Mouse (Mus musculus): ENCODE results near the gene Arhgef12.

- no peak for TF ChIP-seq GATA1 (IDR thresholded peaks at IDR 0.05; ENCODE audit: borderline replicate concordance, low read length)
- no peak for TF ChIP-seq FLI1 (IDR thresholded peaks at IDR 0.05; ENCODE audit: low read length)
Measured at GRCm38 (mm10) chr9:42920190-42920589, 186.8 kb downstream of the Arhgef12 start.

Measured in megakaryocyte, embryonic 14.5 days (primary cell).